Mouse (Mus musculus): ENCODE results near the gene Ric3.

- TF ChIP-seq CTCF (IDR thresholded peaks at IDR 0.05; ENCODE audit: extremely low read depth, insufficient read depth, insufficient read length, insufficient replicate concordance) (no peak), POLR2A (IDR thresholded peaks at IDR 0.05; ENCODE audit: low read depth, low read length) (no peak)
Measured at GRCm38 (mm10) chr7:109010720-109011595, 72.2 kb downstream of the Ric3 start.
